Mouse (Mus musculus) G1E (cell line): Measurements from ENCODE around the gene Fndc3b.

ENCODE experiments used
- CTCF ChIP-seq: IDR thresholded peaks from 2 replicates; pipeline ENCODE4 v1.5.1; 2012; ENCODE audit warnings: low read depth, low read length, inconsistent platforms, mixed read lengths
- GATA1 ChIP-seq: IDR thresholded peaks from 2 replicates; pipeline ENCODE4 v1.6.1; 2012; ENCODE audit warnings: borderline replicate concordance, low read length, inconsistent platforms, mixed read lengths
- GATA2 ChIP-seq: IDR thresholded peaks from 2 replicates; pipeline ENCODE4 v1.6.1; 2012; ENCODE audit warnings: low read depth, low read length, inconsistent platforms, borderline replicate concordance
- POLR2AphosphoS5 ChIP-seq: IDR thresholded peaks from 2 replicates; pipeline ENCODE4 v1.6.1; 2012; ENCODE audit warnings: low read depth, low read length, inconsistent platforms; ENCODE audit not compliant: insufficient replicate concordance
- TAL1 ChIP-seq: conservative IDR thresholded peaks from 2 replicates; pipeline ENCODE4 v1.6.1; 2012; ENCODE audit warnings: low read depth, low read length, inconsistent platforms, mixed read lengths

- TF ChIP-seq POLR2AphosphoS5 (no peak), TAL1 (no peak), GATA1 (no peak), CTCF (no peak), GATA2 (no peak)
Measured at GRCm38 (mm10) chr3:27705761-27706160, 5.3 kb downstream of the Fndc3b start.
